Mouse (Mus musculus) liver, embryonic 11.5 days (tissue): ENCODE data around the gene Parvb. TPM values are rescaled to one million over a fixed set of nuclear protein-coding genes. Genes with fewer than 3 reads are reported as not detected.
A peak's percentile ranks its signal among the peaks of the same experiment; 100 is the strongest.

Experiments
- ATAC-seq: fragments of 200-750 bp; cut with Nextera tagmentation; replicated peaks from 2 replicates; pipeline ENCODE4 v1.8.0; 2017; ENCODE audit warnings: moderate number of reproducible peaks, mild to moderate bottlenecking, moderate TSS enrichment, moderate library complexity; ENCODE audit not compliant: low FRiP score
- DNase-seq: peaks from one replicate; pipeline ENCODE4 v3.0.0-alpha.2; 2017; ENCODE audit warnings: low spot score
- H3K27ac ChIP-seq: fragments of 300-500 bp; sonication (generic); 2 replicates; pipeline ENCODE4 v1.5.1; 2014; ENCODE audit warnings: mild to moderate bottlenecking, low read depth, low read length, control low read depth
- H3K27me3 ChIP-seq: fragments of 300-500 bp; sonication (generic); replicated peaks from 2 replicates; pipeline ENCODE4 v1.6.1; 2014; ENCODE audit warnings: low read length, mixed read lengths; ENCODE audit not compliant: control insufficient read depth, insufficient read depth
- H3K36me3 ChIP-seq: fragments of 300-500 bp; sonication (generic); 2 replicates; pipeline ENCODE4 v1.6.1; 2014; ENCODE audit warnings: mild to moderate bottlenecking, low read length, moderate library complexity, mixed read lengths; ENCODE audit not compliant: control insufficient read depth, insufficient read depth
- H3K4me1 ChIP-seq: fragments of 300-500 bp; sonication (generic); replicated peaks from 2 replicates; pipeline ENCODE4 v1.6.1; 2014; ENCODE audit warnings: low read length, mixed read lengths; ENCODE audit not compliant: control insufficient read depth, insufficient read depth
- H3K4me2 ChIP-seq: fragments of 300-500 bp; sonication (generic); 2 replicates; pipeline ENCODE4 v1.6.1; 2014; ENCODE audit warnings: mild to moderate bottlenecking, control low read depth, moderate library complexity
- H3K4me3 ChIP-seq: fragments of 300-500 bp; sonication (generic); 2 replicates; pipeline ENCODE4 v1.5.1; 2014; ENCODE audit warnings: low read depth, low read length, control low read depth
- H3K9ac ChIP-seq: fragments of 300-500 bp; sonication (generic); 2 replicates; pipeline ENCODE4 v1.6.1; 2014; ENCODE audit warnings: low read depth, low read length, control low read depth
- H3K9me3 ChIP-seq: fragments of 300-500 bp; sonication (generic); 2 replicates; pipeline ENCODE4 v1.6.1; 2016; ENCODE audit warnings: low read length, inconsistent platforms, mixed read lengths; ENCODE audit not compliant: control insufficient read depth
- WGBS: fragments of 180-500 bp; shearing (Covaris S2); extraction: QIAGEN DNeasy Blood & Tissue Kit; methylation state at CpG from one replicate; pipeline ENCODE4 v1.1.7; 2014; 5-methylcytosine and 5-hydroxymethylcytosine counted together
- polyA plus RNA-seq: library from polyadenylated mRNA; unstranded; fragments of >200 nt; fragmentation: Nextera tagmentation; extraction: Ambion mirVana; gene quantifications from 2 replicates; pipeline ENCODE4 v1.2.1, GENCODE M21; 2014

Gene Parvb
- polyA plus RNA-seq, 1 experiment from 2014 or later, result 15.4 TPM

GRCm38 (mm10) chr15:84207327-84207726, 24.5 kb upstream of the Parvb start:
- ATAC-seq (no peak), DNase-seq (no peak)
- peaks cover 30% of the 10 kb centered on the region for H3K4me1 ChIP-seq
- no peak overlapping the region for H3K9ac ChIP-seq
- H3K4me2 ChIP-seq, result no peak overlapping the region
- peaks cover 66% of the 10 kb centered on the region for H3K36me3 ChIP-seq
- H3K27ac ChIP-seq, result no peak overlapping the region
- H3K27me3 ChIP-seq, result no peaks in the 10 kb centered on the region
- H3K9me3 ChIP-seq, result no peaks in the 10 kb centered on the region
- H3K4me3 ChIP-seq, result no peak overlapping the region
- 80% methylated on average over 4 of the region's 4 CpGs for WGBS

GRCm38 (mm10) chr15:84209517-84210412, 22.1 kb upstream of the Parvb start:
- Histone ChIP-seq H3K27ac (peak overlapping the region; percentile 87), H3K27me3 (no peaks in the 10 kb centered on the region), H3K9ac (peak overlapping the region; percentile 65), H3K9me3 (no peaks in the 10 kb centered on the region), H3K36me3 (peaks cover 50% of the 10 kb centered on the region), H3K4me2 (peak overlapping the region; percentile 59), H3K4me1 (peaks cover 32% of the 10 kb centered on the region), H3K4me3 (peak overlapping the region; percentile 2; the same call in 1 of the 2 replicates)
- peak; percentile 92 for ATAC-seq
- DNase-seq, result peak; percentile 67
- WGBS, result 49% methylated on average over 11 of the region's 11 CpGs

- Histone ChIP-seq H3K27me3 (no peaks in the 10 kb centered on the region), H3K4me3 (peak overlapping the region; percentile 2; the same call in 1 of the 2 replicates), H3K9me3 (no peaks in the 10 kb centered on the region), H3K4me2 (peak overlapping the region; percentile 59), H3K27ac (peak overlapping the region; percentile 87), H3K4me1 (peaks cover 32% of the 10 kb centered on the region), H3K9ac (peak overlapping the region; percentile 65), H3K36me3 (peaks cover 47% of the 10 kb centered on the region)
- 79% methylated on average over 13 of the region's 13 CpGs for WGBS
- ATAC-seq, result no peak
- DNase-seq, result no peak
Measured at GRCm38 (mm10) chr15:84210461-84210860, 21.4 kb upstream of the Parvb start.

GRCm38 (mm10) chr15:84210941-84211340, 20.9 kb upstream of the Parvb start:
- Histone ChIP-seq H3K9ac (peak overlapping the region; percentile 28; the same call in 1 of the 2 replicates), H3K36me3 (peaks cover 42% of the 10 kb centered on the region), H3K4me2 (peak overlapping the region; percentile 59), H3K27ac (peak overlapping the region; percentile 87; the same call in 1 of the 2 replicates), H3K9me3 (no peaks in the 10 kb centered on the region), H3K27me3 (no peaks in the 10 kb centered on the region), H3K4me1 (peaks cover 32% of the 10 kb centered on the region), H3K4me3 (no peak overlapping the region)
- DNase-seq, result no peak
- WGBS, result 92% methylated on average over 13 of the region's 13 CpGs
- ATAC-seq, result no peak

GRCm38 (mm10) chr15:84211564-84211963, 20.3 kb upstream of the Parvb start:
- H3K36me3 ChIP-seq, result peaks cover 36% of the 10 kb centered on the region
- H3K4me2 ChIP-seq, result no peak overlapping the region
- no peaks in the 10 kb centered on the region for H3K27me3 ChIP-seq
- no peak overlapping the region for H3K4me3 ChIP-seq
- no peak for DNase-seq
- 77% methylated on average over 4 of the region's 4 CpGs for WGBS
- no peaks in the 10 kb centered on the region for H3K9me3 ChIP-seq
- H3K4me1 ChIP-seq, result peaks cover 36% of the 10 kb centered on the region
- H3K27ac ChIP-seq, result peak overlapping the region; percentile 87; the same call in 1 of the 2 replicates
- no peak for ATAC-seq
- peak overlapping the region; percentile 16; the same call in 1 of the 2 replicates for H3K9ac ChIP-seq

GRCm38 (mm10) chr15:84212031-84212755, 19.6 kb upstream of the Parvb start:
- no peaks in the 10 kb centered on the region for H3K27me3 ChIP-seq
- peaks cover 32% of the 10 kb centered on the region for H3K36me3 ChIP-seq
- 0 out of 2 replicates have a peak, but pooled peaks have one; percentile 18 for ATAC-seq

GRCm38 (mm10) chr15:84212756-84213105, 19.1 kb upstream of the Parvb start:
- WGBS, result 91% methylated on average over 2 of the region's 2 CpGs
- Histone ChIP-seq H3K4me2 (no peak overlapping the region), H3K27ac (no peak overlapping the region), H3K4me3 (no peak overlapping the region), H3K36me3 (peaks cover 27% of the 10 kb centered on the region), H3K27me3 (no peaks in the 10 kb centered on the region), H3K4me1 (peaks cover 41% of the 10 kb centered on the region), H3K9ac (no peak overlapping the region), H3K9me3 (no peaks in the 10 kb centered on the region)
- no peak for ATAC-seq
- DNase-seq, result no peak

More at GRCm38 (mm10) chr15:84212031-84212755, 19.6 kb upstream of the Parvb start:
- 43% methylated on average over 6 of the region's 6 CpGs for WGBS
- peak overlapping the region; percentile 21; the same call in 1 of the 2 replicates for H3K27ac ChIP-seq
- peaks cover 41% of the 10 kb centered on the region for H3K4me1 ChIP-seq
- DNase-seq, result peak; percentile 82
- no peak overlapping the region for H3K4me2 ChIP-seq
- no peaks in the 10 kb centered on the region for H3K9me3 ChIP-seq
- H3K9ac ChIP-seq, result 0 out of 2 replicates have a peak overlapping the region, but pooled peaks have one; percentile 16
- H3K4me3 ChIP-seq, result no peak overlapping the region

GRCm38 (mm10) chr15:84213162-84213739, 18.6 kb upstream of the Parvb start:
- no peaks in the 10 kb centered on the region for H3K9me3 ChIP-seq
- H3K27me3 ChIP-seq, result no peaks in the 10 kb centered on the region
- 87% methylated on average over 6 of the region's 6 CpGs for WGBS
- H3K4me2 ChIP-seq, result no peak overlapping the region
- H3K4me1 ChIP-seq, result peaks cover 44% of the 10 kb centered on the region
- DNase-seq (no peak), ATAC-seq (no peak)
- no peak overlapping the region for H3K4me3 ChIP-seq
- peaks cover 24% of the 10 kb centered on the region for H3K36me3 ChIP-seq
- no peak overlapping the region for H3K27ac ChIP-seq
- no peak overlapping the region for H3K9ac ChIP-seq
